Mouse (Mus musculus): ENCODE results near the gene Son.

DNA sequence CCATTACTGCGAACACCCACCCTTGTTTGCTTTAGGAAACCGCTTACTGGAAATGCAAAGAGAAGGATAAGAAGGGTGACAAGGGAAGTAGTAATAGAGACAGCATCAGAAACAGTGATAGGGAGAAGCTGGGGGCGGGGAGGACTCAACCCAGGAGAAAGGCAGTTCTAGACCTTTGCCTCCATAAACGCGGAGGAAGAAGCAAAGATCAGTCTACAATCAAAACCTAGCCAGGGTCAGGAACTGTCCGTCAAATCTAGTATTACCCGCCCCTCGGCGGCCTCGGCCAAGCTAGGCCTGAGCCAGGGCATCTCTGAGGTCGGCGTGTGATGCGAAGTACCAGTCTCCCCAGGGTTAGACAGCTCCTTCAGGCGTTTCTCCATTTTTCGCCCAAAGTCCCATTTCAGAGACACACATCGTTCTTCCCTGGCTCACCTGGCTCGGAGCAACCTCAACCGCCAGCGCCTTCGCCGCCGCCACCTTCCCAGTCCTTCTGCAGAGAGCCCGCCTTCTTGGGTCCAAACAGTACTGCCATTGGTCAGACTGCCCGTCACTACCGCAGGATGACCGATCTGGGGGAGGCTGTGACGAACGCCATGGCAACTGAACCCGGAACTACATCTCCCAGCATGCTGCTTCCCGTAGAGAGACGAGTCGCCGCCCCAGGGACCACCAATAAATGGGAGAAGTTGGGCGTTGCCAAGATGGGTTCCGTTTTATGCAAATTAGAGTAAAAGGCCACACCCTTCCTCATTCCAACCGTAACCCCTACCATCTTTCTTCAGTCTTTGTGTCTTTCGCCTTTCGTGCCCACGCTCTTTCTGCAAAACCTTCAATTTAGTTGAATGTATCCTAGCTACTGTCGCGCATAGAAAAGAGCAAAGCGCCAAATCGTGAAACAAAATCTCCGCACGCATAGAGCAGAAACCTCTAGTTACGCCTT is 81.1 kb downstream of the Son start, which contains the start of gene Cryzl1:
- TF ChIP-seq CTCF (IDR thresholded peaks at IDR 0.05; ENCODE audit: insufficient read depth, low read depth, low read length) (no peak), POLR2A (IDR thresholded peaks at IDR 0.05; ENCODE audit: insufficient read depth, low read depth, low read length) (no peak)

All from olfactory bulb, adult 2 months (tissue).